Mouse (Mus musculus): ENCODE data around the gene Lclat1. TPM values are rescaled to one million over a fixed set of nuclear protein-coding genes. Genes with fewer than 3 reads are reported as not detected.

The Lclat1 gene
- total and polyA plus RNA-seq, 3 experiments, result 9.6 to 10.5 TPM; not detected in 1

DNA sequence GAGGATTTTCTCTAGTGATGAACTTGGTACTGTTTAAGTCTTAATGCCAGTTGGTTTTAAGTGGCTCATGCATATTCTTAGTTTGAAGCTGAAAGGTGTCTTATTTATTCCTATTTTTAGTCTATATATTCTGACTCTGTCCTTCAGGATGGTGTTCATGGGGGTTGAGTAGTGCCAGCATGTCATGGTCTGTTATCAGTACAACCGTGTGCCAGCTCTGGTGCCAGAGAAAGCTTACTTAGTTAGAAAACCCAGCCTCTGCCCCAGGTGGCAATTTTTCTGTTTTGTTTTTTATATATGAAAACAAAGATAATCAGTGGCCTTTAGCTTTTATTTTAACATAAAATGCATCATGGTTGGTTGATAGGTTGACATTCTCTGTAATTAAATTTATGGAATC lies 126.2 kb downstream of the Lclat1 start:
- TF ChIP-seq NELFE (IDR thresholded peaks at IDR 0.05; ENCODE audit: low read depth, low read length), result no peak
- TF ChIP-seq MAFK (IDR thresholded peaks at IDR 0.05; ENCODE audit: borderline replicate concordance, low read depth, low read length), result no peak
- TF ChIP-seq CHD1 (IDR thresholded peaks at IDR 0.05; ENCODE audit: low read depth, low read length), result no peak
- TF ChIP-seq POLR2A (IDR thresholded peaks at IDR 0.05; ENCODE audit: control insufficient read depth in 1 of 2, insufficient read depth in 1 of 2, low read depth in 1 of 2, low read length in 2 of 2, poor library complexity in 1 of 2), result no peak
- Histone ChIP-seq H3K9ac (ENCODE audit: control insufficient read depth, low read depth, low read length, poor library complexity, severe bottlenecking) (no peak overlapping the region), H3K9me3 (replicated peaks; ENCODE audit: insufficient read depth, low read length) (no peaks in the 10 kb centered on the region), H3K79me2 (ENCODE audit: control insufficient read depth, insufficient read depth, low read length, poor library complexity) (no peaks in the 10 kb centered on the region; the same call in 1 of the 2 replicates), H3K27me3 (ENCODE audit: control insufficient read depth in 1 of 2, insufficient read depth in 2 of 2, low read length in 2 of 2) (no peaks in the 10 kb centered on the region), H3K4me3 (ENCODE audit: control insufficient read depth in 1 of 2, insufficient read depth in 1 of 2, low read depth in 2 of 2, low read length in 2 of 2) (no peak overlapping the region), H3K27ac (ENCODE audit: control insufficient read depth, low read depth, low read length) (no peak overlapping the region), H3K36me3 (ENCODE audit: control insufficient read depth in 1 of 2, insufficient read depth in 2 of 2, low read length in 2 of 2) (peaks cover 0 to 23% of the 10 kb centered on the region in 2 experiments; a peak in 3 of 4 replicates), H3K4me1 (ENCODE audit: control insufficient read depth in 1 of 2, insufficient read depth in 2 of 2, low read length in 2 of 2) (peaks cover 24 to 25% of the 10 kb centered on the region in 2 experiments)
- no peak for DNase-seq (ENCODE audit: low read depth, low spot score)

DNA sequence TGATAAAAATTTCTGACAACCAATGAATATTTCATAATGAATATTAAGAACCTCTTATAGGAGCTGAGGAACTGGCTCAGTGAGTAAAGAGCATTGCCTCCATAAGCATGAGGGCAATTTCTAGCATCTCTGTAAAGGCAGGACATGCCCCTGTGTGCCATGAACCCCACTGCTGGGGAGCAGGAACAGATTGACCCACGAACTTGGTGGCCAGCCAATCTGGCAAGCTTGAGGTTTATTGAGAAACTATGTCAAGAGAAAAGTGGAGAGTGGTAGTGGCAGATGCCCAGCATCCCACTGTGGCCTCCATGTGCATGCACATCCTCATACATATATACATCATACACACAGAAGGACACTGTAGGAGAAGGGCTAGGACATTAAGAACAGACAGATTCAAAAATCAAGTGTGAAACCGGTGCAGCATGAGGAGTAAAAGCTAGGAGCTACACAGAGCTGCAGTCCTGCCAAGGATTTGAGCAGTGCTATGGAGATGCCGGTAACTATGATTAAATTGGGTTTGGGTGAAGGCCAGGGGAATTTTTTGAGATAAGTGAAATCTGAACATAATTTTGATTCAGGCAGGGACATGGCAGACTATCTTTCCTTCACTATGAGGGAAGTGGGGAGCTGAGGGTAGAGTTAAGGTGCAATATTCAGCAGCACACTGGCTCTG lies 129.5 kb downstream of the Lclat1 start:
- no peak overlapping the region for H3K4me3 ChIP-seq (ENCODE audit: control insufficient read depth in 1 of 2, insufficient read depth in 1 of 2, low read depth in 2 of 2, low read length in 2 of 2)
- H3K27me3 ChIP-seq (ENCODE audit: control insufficient read depth in 1 of 2, insufficient read depth in 2 of 2, low read length in 2 of 2), result no peaks in the 10 kb centered on the region
- DNase-seq (ENCODE audit: low read depth, low spot score), result no peak
- no peak overlapping the region for H3K27ac ChIP-seq (ENCODE audit: control insufficient read depth, low read depth, low read length)
- H3K36me3 ChIP-seq (ENCODE audit: control insufficient read depth in 1 of 2, insufficient read depth in 2 of 2, low read length in 2 of 2), result peaks cover 0 to 2% of the 10 kb centered on the region in 2 experiments; a peak in 1 of 4 replicates
- peak; percentile 59; the same call in 1 of the 2 replicates for TF ChIP-seq RCOR1 (IDR thresholded peaks at IDR 0.05; ENCODE audit: low read depth, low read length)
- TF ChIP-seq NELFE (IDR thresholded peaks at IDR 0.05; ENCODE audit: low read depth, low read length), result no peak
- TF ChIP-seq MYB (IDR thresholded peaks at IDR 0.05; ENCODE audit: low read depth, low read length), result no peak
- no peak for TF ChIP-seq HCFC1 (IDR thresholded peaks at IDR 0.05; ENCODE audit: low read depth, low read length)
- no peak for TF ChIP-seq RAD21 (IDR thresholded peaks at IDR 0.05; ENCODE audit: low read depth, low read length)
- no peak for TF ChIP-seq ZMIZ1 (IDR thresholded peaks at IDR 0.05; ENCODE audit: low read depth, low read length)
- TF ChIP-seq EP300 (IDR thresholded peaks at IDR 0.05; ENCODE audit: low read depth in 1 of 2, low read length in 2 of 2), result no peak
- no peak for TF ChIP-seq ZKSCAN1 (IDR thresholded peaks at IDR 0.05; ENCODE audit: low read depth, low read length)
- peaks cover 0 to 2% of the 10 kb centered on the region in 2 experiments; a peak in 2 of 4 replicates for H3K4me1 ChIP-seq (ENCODE audit: control insufficient read depth in 1 of 2, insufficient read depth in 2 of 2, low read length in 2 of 2)
- no peaks in the 10 kb centered on the region; the same call in 1 of the 2 replicates for H3K79me2 ChIP-seq (ENCODE audit: control insufficient read depth, insufficient read depth, low read length, poor library complexity)
- H3K9ac ChIP-seq (ENCODE audit: control insufficient read depth, low read depth, low read length, poor library complexity, severe bottlenecking), result no peak overlapping the region
- no peaks in the 10 kb centered on the region for H3K9me3 ChIP-seq (replicated peaks; ENCODE audit: insufficient read depth, low read length)

DNA sequence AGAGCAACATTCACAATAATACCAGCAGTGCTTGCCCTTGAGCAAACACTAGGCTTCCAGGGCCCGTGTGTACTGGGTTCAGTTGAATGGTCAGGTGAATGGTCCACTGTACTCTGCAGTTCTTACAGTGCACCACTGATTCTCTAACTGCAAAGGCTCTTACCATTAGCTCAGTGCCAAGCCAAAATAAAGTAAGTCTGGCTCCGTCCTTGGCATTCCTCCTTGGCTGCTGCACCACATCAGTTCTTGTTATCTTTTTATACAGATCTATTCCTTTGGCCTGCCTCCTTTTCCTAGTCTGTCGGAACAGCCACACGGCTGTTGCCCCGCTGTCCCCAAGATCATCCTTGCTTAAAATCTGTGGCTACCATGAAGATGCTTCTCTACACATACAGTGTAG lies 130.7 kb downstream of the Lclat1 start:
- TF ChIP-seq EP300 (IDR thresholded peaks at IDR 0.05; ENCODE audit: low read depth in 1 of 2, low read length in 2 of 2) (no peak), TAL1 (IDR thresholded peaks at IDR 0.05; ENCODE audit: low read length) (no peak), GATA1 (IDR thresholded peaks at IDR 0.05; ENCODE audit: low read depth, low read length) (no peak), JUND (IDR thresholded peaks at IDR 0.05; ENCODE audit: low read depth, low read length) (no peak), ZKSCAN1 (IDR thresholded peaks at IDR 0.05; ENCODE audit: low read depth, low read length) (no peak), CTCF (IDR thresholded peaks at IDR 0.05 in 2 of 3, conservative IDR thresholded peaks at IDR 0.05 in 1 of 3; ENCODE audit: control insufficient read depth in 1 of 3, insufficient read depth in 1 of 3, low read depth in 2 of 3, low read length in 3 of 3, poor library complexity in 1 of 3, severe bottlenecking in 1 of 3) (no peak), NELFE (IDR thresholded peaks at IDR 0.05; ENCODE audit: low read depth, low read length) (no peak), ETS1 (IDR thresholded peaks at IDR 0.05; ENCODE audit: low read depth, low read length) (no peak), UBTF (IDR thresholded peaks at IDR 0.05; ENCODE audit: borderline replicate concordance, insufficient read depth, low read depth, low read length) (no peak), CHD2 (IDR thresholded peaks at IDR 0.05; ENCODE audit: low read length) (no peak), ZMIZ1 (IDR thresholded peaks at IDR 0.05; ENCODE audit: low read depth, low read length) (no peak), HCFC1 (IDR thresholded peaks at IDR 0.05; ENCODE audit: low read depth, low read length) (no peak), USF1 (IDR thresholded peaks at IDR 0.05; ENCODE audit: low read depth, low read length) (no peak), TBP (IDR thresholded peaks at IDR 0.05; ENCODE audit: low read depth, low read length) (no peak)
- no peaks in the 10 kb centered on the region; the same call in 1 of the 2 replicates for H3K79me2 ChIP-seq (ENCODE audit: control insufficient read depth, insufficient read depth, low read length, poor library complexity)
- H3K4me1 ChIP-seq (ENCODE audit: control insufficient read depth in 1 of 2, insufficient read depth in 2 of 2, low read length in 2 of 2), result no peaks in the 10 kb centered on the region; a peak in 1 of 4 replicates

More for the DNA sequence above, 130.7 kb downstream of the Lclat1 start:
- no peaks in the 10 kb centered on the region for H3K27me3 ChIP-seq (ENCODE audit: control insufficient read depth in 1 of 2, insufficient read depth in 2 of 2, low read length in 2 of 2)
- H3K9me3 ChIP-seq (replicated peaks; ENCODE audit: insufficient read depth, low read length), result no peaks in the 10 kb centered on the region
- no peak for DNase-seq (ENCODE audit: low read depth, low spot score)
- no peak overlapping the region for H3K4me3 ChIP-seq (ENCODE audit: control insufficient read depth in 1 of 2, insufficient read depth in 1 of 2, low read depth in 2 of 2, low read length in 2 of 2)
- no peaks in the 10 kb centered on the region for H3K36me3 ChIP-seq (ENCODE audit: control insufficient read depth in 1 of 2, insufficient read depth in 2 of 2, low read length in 2 of 2)
- no peak overlapping the region for H3K27ac ChIP-seq (ENCODE audit: control insufficient read depth, low read depth, low read length)
- no peak overlapping the region for H3K9ac ChIP-seq (ENCODE audit: control insufficient read depth, low read depth, low read length, poor library complexity, severe bottlenecking)

Data from MEL (cell line).